Mouse (Mus musculus) kidney, adult 11 months (tissue): ENCODE data around the gene Gm4981.
"Not testable (repeated sequence)": the region's sequence is repeated elsewhere in the genome, so short reads cannot be mapped to it uniquely, and the experiment has no call there.

Source experiments
- DNase-seq: peaks from one replicate; pipeline ENCODE4 v3.0.0; 2022

Gm4981 gene

DNA sequence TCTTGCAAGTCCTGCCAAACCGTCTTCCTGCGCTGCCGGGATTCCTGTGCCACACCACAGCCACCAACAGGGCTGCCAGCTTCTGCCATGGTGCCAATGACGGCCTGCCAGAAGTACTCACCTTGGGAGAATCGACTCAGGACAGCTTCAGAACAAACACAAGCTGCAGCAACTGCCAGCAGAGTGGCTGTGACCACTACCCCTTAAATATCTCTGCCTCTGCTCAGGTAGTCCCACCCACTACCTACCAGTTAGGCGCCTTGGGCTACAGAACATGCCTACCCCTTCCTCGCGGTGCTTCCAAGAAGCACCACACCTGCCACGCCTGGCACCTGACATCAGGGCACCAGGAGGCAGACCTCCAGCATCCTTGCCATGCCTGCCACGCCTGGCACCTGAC is at the start of gene Gm4981:
Gene Gm4981 (minus strand): TSS at position 89 of the 400 bp plus-strand sequence.
- DNase-seq, result no peak

DNA sequence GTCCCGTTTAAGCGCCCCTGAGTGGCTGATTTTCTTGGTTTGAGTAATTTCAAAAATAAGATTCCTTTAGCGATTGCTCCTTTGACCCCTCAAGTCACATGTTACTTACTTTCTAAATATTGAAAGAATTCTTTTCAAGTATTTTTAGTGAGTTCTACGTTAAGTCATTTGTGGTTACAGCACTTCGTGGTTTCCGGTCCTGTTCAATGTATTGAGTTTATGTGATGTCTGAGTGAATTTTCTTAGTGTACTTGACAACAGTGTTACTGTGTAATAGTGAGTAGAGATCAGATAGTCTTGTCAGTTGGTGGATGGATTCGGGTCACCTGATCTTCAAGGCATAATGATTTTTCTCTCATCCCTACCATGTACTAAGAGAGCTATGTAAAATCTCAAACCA is 45.7 kb upstream of the Gm4981 start:
- DNase-seq, result no peak

DNA sequence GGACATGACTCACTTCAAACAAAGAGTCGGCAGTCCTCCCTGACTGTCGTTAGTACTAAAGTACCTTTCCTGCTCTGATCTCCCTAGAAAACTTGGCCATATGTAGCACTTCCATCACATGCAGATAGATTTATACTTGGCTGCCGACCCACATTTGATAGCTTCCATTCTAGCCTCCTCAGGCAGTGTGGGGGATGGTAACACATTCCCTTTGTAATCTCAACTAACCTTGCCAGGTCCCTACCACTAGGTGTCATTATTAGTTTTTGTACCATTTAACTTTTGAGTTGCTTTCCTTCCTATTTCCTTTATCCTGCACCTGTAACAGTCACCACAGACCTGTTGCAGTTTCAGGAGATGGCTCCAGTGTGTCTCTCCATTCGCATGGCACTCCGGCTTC is 22.0 kb upstream of the Gm4981 start:
- DNase-seq, result no peak

DNA sequence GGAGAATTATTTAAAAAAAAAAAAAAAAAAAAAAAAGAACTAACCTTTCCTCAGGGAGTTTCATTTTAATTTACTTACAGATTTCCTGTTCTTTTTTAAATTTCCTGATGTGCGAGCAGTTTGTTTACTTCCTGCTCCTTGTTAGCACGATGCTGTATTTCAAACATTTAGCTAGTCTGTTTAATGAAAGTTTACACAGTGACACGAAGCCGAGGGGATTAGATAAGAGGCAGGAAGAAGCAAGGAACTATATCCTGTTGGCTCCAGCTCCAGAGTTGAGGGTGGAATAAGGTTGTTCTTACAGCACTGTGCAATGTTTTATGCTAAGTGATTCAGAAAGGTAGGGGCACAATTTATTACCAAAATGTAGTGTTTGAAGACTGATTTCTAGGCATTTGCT is 19.5 kb upstream of the Gm4981 start:
- no peak for DNase-seq

GRCm38 (mm10) chr10:58255213-58255892 is 18.9 kb upstream of the Gm4981 start, which contains the start of gene Gcc2:
Gene Gcc2, plus strand, starts transcription at chr10:58255497.
- peak; percentile 92 for DNase-seq

GRCm38 (mm10) chr10:58254635-58255175 is 18.2 kb upstream of the Gm4981 start:
- DNase-seq, result no peak

GRCm38 (mm10) chr10:58249535-58249934 is 13.0 kb upstream of the Gm4981 start:
- no peak for DNase-seq

GRCm38 (mm10) chr10:58238984-58239740 is 2.7 kb upstream of the Gm4981 start:
- DNase-seq, result peak; percentile 50

DNA sequence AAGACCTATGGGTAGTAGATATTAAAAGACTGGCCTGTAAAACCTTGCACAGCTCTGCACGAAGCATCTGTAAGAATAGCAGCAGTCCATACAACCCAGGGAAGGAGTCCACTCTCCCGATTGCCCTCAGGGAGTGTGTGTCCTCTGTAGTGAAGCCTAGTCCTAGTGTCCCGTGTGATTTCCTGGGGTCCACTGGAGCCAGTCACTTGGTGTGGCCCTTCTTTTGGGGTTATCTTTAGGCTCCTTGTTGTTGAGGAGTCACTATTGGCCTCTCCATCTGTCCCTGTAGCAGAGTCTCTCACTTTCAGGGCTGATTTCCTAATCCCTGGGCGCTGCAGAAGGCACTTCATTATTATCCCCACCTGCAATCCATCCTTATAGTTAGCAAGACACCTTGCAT is 1.5 kb downstream of the Gm4981 start:
- not testable (repeated sequence) for DNase-seq

DNA sequence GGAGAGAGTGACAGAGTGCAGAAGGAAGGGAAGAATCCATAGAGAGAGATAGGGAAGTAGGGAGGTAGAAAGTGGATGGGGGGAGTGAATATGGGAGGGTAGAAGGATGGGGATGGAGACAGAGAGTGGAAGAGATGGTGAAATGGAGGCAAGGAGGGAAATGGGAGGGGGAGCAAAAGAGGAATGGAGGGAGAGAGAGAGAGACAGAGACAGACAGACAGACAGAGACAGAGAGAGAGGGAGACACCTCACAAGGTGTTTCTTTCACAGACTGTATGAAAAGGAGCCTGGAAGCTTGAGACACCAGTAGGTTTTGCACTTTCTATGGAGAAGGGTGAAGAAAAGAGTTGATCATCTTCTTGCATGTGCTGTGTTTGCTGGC is 2.8 kb downstream of the Gm4981 start:
- not testable (repeated sequence) for DNase-seq

GRCm38 (mm10) chr10:58233054-58233739 is 3.3 kb downstream of the Gm4981 start:
- DNase-seq, result not testable (repeated sequence)

DNA sequence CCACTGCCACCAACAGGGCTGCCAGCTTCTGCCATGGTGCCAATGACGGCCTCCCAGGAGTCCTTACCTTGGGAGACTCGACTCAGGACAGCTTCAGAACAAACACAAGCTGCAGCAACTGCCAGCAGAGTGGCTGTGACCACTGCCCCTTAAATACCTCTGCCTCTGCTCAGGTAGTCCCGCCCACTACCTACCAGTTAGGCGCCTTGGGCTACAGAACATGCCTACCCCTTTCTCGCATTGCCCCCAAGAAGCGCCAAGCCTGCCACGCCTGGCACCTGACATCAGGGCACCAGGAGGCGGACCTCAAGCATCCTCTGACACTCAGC is 3.9 kb downstream of the Gm4981 start, which contains the start of gene Duxf3:
Gene Duxf3 (minus strand): TSS at position 35 of the 329 bp plus-strand sequence.
- not testable (repeated sequence) for DNase-seq

DNA sequence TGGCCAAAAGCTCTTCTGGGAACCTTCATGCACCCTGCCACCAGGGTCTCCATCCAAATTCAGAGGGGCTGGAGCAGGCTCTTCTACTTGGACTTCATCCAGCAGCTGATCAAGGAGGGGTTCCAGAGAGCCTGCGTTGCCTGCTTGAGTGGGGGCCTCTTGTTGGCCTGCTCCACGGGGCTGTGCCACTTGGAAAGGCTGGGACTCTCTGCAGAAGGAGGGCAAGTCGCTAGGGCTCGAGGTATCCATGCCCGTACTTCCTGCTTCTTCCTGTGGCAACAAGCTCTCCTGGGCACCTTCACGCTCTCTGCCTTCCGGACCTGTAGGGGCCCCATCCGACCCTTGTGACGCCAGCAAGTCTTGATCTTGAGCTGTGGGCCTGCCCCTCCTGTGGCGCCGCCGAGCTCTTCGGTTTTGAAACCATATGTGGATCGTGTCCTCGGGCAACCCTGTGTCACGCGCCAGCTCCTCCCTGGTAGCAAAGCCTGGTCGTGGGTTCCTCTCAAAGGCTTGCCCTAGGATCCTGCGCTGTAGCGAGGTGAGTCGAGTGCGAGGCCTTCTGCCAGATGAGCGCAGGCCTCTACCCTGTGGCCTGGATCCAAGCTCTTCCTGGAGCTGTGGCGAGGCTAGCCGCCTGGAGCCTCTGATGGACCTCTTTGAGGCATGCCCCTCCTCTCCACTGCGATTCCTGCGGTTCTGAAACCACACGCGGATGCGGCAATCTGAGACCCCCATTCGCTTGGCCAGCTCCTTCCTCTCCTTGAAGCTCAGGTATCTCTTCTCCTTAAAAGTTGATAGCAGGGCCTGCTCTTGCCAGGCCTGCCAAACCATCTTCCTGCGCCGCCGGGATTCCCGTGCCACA is 4.5 kb downstream of the Gm4981 start:
- DNase-seq, result peak; percentile 68

DNA sequence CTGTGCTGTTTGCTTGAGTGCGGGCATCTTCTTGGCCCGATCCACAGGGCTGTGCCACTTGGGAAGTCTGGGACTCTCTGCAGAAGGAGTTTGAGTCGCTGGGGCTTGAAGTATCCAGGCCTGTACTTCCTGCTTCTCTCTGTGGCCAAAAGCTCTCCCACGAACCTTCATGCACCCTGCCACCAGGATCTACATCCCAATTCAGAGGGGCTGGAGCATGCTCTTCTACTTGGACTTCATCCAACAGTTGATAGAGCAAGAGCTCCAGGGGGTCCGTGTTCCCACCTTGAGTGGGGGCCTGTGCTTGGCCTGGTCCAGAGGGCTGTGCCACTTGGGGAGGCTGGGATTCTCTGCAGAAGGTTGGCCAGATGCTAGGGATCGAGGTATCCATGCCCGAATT is 5.4 kb downstream of the Gm4981 start:
- not testable (repeated sequence) for DNase-seq

DNA sequence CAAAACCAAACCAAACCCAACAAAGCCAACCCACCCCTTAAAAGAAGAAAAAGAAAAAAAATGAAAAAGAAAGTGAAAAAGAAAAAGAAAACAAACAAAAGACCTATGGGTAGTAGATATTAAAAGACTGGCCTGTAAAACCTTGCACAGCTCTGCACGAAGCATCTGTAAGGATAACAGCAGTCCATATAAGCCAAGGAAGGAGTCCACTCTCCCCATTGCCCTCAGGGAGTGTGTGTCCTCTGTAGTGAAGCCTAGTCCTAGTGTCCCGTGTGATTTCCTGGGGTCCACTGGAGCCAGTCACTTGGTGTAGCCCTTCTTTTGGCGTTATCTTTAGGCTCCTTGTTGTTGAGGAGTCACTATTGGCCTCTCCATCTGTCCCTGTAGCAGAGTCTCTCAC is 6.5 kb downstream of the Gm4981 start:
- not testable (repeated sequence) for DNase-seq

DNA sequence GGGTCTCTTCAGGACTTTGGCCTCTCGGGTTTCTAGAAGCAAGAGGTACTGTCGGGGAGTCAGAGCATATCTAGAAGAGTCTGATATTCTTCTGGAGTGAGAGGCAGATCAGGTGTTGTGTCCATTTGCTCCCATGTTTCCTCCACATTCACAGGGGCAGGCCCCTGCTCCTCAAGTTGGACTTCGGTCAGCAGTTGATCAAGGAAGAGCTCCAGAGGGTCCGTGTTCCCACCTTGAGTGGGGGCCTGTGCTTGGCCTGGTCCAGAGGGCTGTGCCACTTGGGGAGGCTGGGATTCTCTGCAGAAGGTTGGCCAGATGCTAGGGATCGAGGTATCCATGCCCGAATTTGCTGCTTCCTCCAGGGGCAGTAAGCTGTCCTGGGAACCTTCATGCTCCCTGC is 8.7 kb downstream of the Gm4981 start:
- DNase-seq, result not testable (repeated sequence)

- DNase-seq, result not testable (repeated sequence)
Measured at GRCm38 (mm10) chr10:58226357-58226756, 10.1 kb downstream of the Gm4981 start.

GRCm38 (mm10) chr10:58224827-58225785 is 11.4 kb downstream of the Gm4981 start, which contains the start of gene AW822073:
Gene AW822073, minus strand, starts transcription at chr10:58224930.
- not testable (repeated sequence) for DNase-seq

DNA sequence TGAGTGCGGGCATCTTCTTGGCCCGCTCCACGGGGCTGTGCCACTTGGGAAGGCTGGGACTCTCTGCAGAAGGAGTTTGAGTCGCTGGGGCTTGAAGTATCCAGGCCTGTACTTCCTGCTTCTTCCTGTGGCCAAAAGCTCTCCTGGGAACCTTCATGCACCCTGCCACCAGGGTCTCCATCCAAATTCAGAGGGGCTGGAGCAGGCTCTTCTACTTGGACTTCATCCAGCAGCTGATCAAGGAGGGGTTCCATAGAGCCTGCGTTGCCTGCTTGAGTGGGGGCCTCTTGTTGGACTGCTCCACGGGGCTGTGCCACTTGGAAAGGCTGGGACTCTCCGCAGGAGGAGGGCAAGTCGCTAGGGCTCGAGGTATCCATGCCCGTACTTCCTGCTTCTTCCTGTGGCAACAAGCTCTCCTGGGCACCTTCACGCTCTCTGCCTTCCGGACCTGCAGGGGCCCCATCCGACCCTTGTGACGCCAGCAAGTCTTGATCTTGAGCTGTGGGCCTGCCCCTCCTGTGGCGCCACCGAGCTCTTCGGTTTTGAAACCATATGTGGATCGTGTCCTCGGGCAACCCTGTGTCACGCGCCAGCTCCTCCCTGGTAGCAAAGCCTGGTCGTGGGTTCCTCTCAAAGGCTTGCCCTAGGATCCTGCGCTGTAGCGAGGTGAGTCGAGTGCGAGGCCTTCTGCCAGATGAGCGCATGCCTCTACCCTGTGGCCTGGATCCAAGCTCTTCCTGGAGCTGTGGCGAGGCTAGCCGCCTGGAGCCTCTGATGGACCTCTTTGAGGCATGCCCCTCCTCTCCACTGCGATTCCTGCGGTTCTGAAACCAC is 12.3 kb downstream of the Gm4981 start:
- peak; percentile 63 for DNase-seq

DNA sequence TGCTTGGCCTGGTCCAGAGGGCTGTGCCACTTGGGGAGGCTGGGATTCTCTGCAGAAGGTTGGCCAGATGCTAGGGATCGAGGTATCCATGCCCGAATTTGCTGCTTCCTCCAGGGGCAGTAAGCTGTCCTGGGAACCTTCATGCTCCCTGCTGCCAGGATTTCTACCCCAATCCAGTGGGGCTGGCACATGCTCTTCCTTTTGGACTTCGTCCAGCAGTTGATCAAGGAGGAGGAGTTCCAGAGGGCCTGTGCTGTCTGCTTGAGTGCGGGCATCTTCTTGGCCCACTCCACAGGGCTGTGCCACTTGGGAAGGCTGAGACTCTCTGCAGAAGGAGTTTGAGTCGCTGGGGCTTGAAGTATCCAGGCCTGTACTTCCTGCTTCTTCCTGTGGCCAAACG is 13.3 kb downstream of the Gm4981 start:
- not testable (repeated sequence) for DNase-seq
